Mouse (Mus musculus): ENCODE results near the gene Fry. TPM values are rescaled to one million over a fixed set of nuclear protein-coding genes. Genes with fewer than 3 reads are reported as not detected.

Fry gene
- total and polyA plus RNA-seq, 3 experiments, result 1.9 to 2.3 TPM; not detected in 1

- DNase-seq (ENCODE audit: low read depth, low spot score), result peak; percentile 27
- no peaks in the 10 kb centered on the region for H3K9me3 ChIP-seq (replicated peaks; ENCODE audit: insufficient read depth, low read length)
- H3K79me2 ChIP-seq (ENCODE audit: control insufficient read depth, insufficient read depth, low read length, poor library complexity), result no peaks in the 10 kb centered on the region
- peaks cover 0 to 5% of the 10 kb centered on the region in 2 experiments; a peak in 1 of 4 replicates for H3K36me3 ChIP-seq (ENCODE audit: control insufficient read depth in 1 of 2, insufficient read depth in 2 of 2, low read length in 2 of 2)
- peak; percentile 18; the same call in 1 of the 2 replicates for TF ChIP-seq SMC3 (IDR thresholded peaks at IDR 0.05; ENCODE audit: low read depth, low read length)
- peak; percentile 26 for TF ChIP-seq RAD21 (IDR thresholded peaks at IDR 0.05; ENCODE audit: low read depth, low read length)
- TF ChIP-seq MYB (IDR thresholded peaks at IDR 0.05; ENCODE audit: low read depth, low read length), result no peak
- peak; percentile 48 to 50 (median 48) for TF ChIP-seq CTCF (IDR thresholded peaks at IDR 0.05 in 2 of 3, conservative IDR thresholded peaks at IDR 0.05 in 1 of 3; ENCODE audit: control insufficient read depth in 1 of 3, insufficient read depth in 1 of 3, low read depth in 2 of 3, low read length in 3 of 3, poor library complexity in 1 of 3, severe bottlenecking in 1 of 3)
- H3K27ac ChIP-seq (ENCODE audit: control insufficient read depth, low read depth, low read length), result no peak overlapping the region
- H3K9ac ChIP-seq (ENCODE audit: control insufficient read depth, low read depth, low read length, poor library complexity, severe bottlenecking), result no peak overlapping the region
- no peaks in the 10 kb centered on the region for H3K27me3 ChIP-seq (ENCODE audit: control insufficient read depth in 1 of 2, insufficient read depth in 2 of 2, low read length in 2 of 2)
- H3K4me1 ChIP-seq (ENCODE audit: control insufficient read depth in 1 of 2, insufficient read depth in 2 of 2, low read length in 2 of 2), result peaks cover 0 to 2% of the 10 kb centered on the region in 2 experiments; a peak in 1 of 4 replicates
- no peak overlapping the region for H3K4me3 ChIP-seq (ENCODE audit: control insufficient read depth in 1 of 2, insufficient read depth in 1 of 2, low read depth in 2 of 2, low read length in 2 of 2)
These were observed 394.8 kb downstream of the Fry start for GRCm38 (mm10) chr5:150513264-150513663.

GRCm38 (mm10) chr5:150514027-150514426 is 395.6 kb downstream of the Fry start:
- no peak overlapping the region for H3K9ac ChIP-seq (ENCODE audit: control insufficient read depth, low read depth, low read length, poor library complexity, severe bottlenecking)
- no peak for DNase-seq (ENCODE audit: low read depth, low spot score)
- no peaks in the 10 kb centered on the region for H3K9me3 ChIP-seq (replicated peaks; ENCODE audit: insufficient read depth, low read length)
- no peak overlapping the region for H3K27ac ChIP-seq (ENCODE audit: control insufficient read depth, low read depth, low read length)
- H3K36me3 ChIP-seq (ENCODE audit: control insufficient read depth in 1 of 2, insufficient read depth in 2 of 2, low read length in 2 of 2), result peaks cover 0 to 5% of the 10 kb centered on the region in 2 experiments; a peak in 1 of 4 replicates
- no peak overlapping the region for H3K4me3 ChIP-seq (ENCODE audit: control insufficient read depth in 1 of 2, insufficient read depth in 1 of 2, low read depth in 2 of 2, low read length in 2 of 2)
- no peaks in the 10 kb centered on the region for H3K27me3 ChIP-seq (ENCODE audit: control insufficient read depth in 1 of 2, insufficient read depth in 2 of 2, low read length in 2 of 2)
- H3K4me1 ChIP-seq (ENCODE audit: control insufficient read depth in 1 of 2, insufficient read depth in 2 of 2, low read length in 2 of 2), result peaks cover 0 to 2% of the 10 kb centered on the region in 2 experiments; a peak in 1 of 4 replicates
- no peaks in the 10 kb centered on the region for H3K79me2 ChIP-seq (ENCODE audit: control insufficient read depth, insufficient read depth, low read length, poor library complexity)
- TF ChIP-seq MYB (IDR thresholded peaks at IDR 0.05; ENCODE audit: low read depth, low read length) (no peak), ZMIZ1 (IDR thresholded peaks at IDR 0.05; ENCODE audit: low read depth, low read length) (no peak), MAZ (IDR thresholded peaks at IDR 0.05; ENCODE audit: low read depth, low read length) (no peak), USF1 (IDR thresholded peaks at IDR 0.05; ENCODE audit: low read depth, low read length) (no peak), POLR2AphosphoS5 (IDR thresholded peaks at IDR 0.05; ENCODE audit: borderline replicate concordance, low read depth, low read length) (no peak), ZNF384 (IDR thresholded peaks at IDR 0.05; ENCODE audit: low read depth, low read length) (no peak), GATA1 (IDR thresholded peaks at IDR 0.05; ENCODE audit: low read depth, low read length) (no peak), E2F4 (IDR thresholded peaks at IDR 0.05; ENCODE audit: borderline replicate concordance, low read depth, low read length) (no peak), TBP (IDR thresholded peaks at IDR 0.05; ENCODE audit: low read depth, low read length) (no peak), NELFE (IDR thresholded peaks at IDR 0.05; ENCODE audit: low read depth, low read length) (no peak), MYC (IDR thresholded peaks at IDR 0.05; ENCODE audit: low read depth, low read length) (no peak), MAFK (IDR thresholded peaks at IDR 0.05; ENCODE audit: borderline replicate concordance, low read depth, low read length) (no peak)

GRCm38 (mm10) chr5:150518064-150518463 is 399.6 kb downstream of the Fry start, which contains the start of gene Zar1l:
Gene Zar1l (minus strand): TSS chr5:150518164.
- Histone ChIP-seq H3K9ac (ENCODE audit: control insufficient read depth, low read depth, low read length, poor library complexity, severe bottlenecking) (no peak within 1 kb of the TSS), H3K79me2 (ENCODE audit: control insufficient read depth, insufficient read depth, low read length, poor library complexity) (peaks cover 4% of the 10 kb centered on the region; the same call in 1 of the 2 replicates), H3K36me3 (ENCODE audit: control insufficient read depth in 1 of 2, insufficient read depth in 2 of 2, low read length in 2 of 2) (peaks cover 0 to 2% of the 10 kb centered on the region in 2 experiments; a peak in 1 of 4 replicates), H3K27me3 (ENCODE audit: control insufficient read depth in 1 of 2, insufficient read depth in 2 of 2, low read length in 2 of 2) (no peaks in the 10 kb centered on the region), H3K9me3 (replicated peaks; ENCODE audit: insufficient read depth, low read length) (no peaks in the 10 kb centered on the region), H3K4me3 (ENCODE audit: control insufficient read depth in 1 of 2, insufficient read depth in 1 of 2, low read depth in 2 of 2, low read length in 2 of 2) (no peak within 1 kb of the TSS), H3K4me1 (ENCODE audit: control insufficient read depth in 1 of 2, insufficient read depth in 2 of 2, low read length in 2 of 2) (no peaks in the 10 kb centered on the region), H3K27ac (ENCODE audit: control insufficient read depth, low read depth, low read length) (no peak within 1 kb of the TSS)
- DNase-seq (ENCODE audit: low read depth, low spot score), result no peak
- TF ChIP-seq EP300 (IDR thresholded peaks at IDR 0.05; ENCODE audit: low read depth in 1 of 2, low read length in 2 of 2), result no peak
- TF ChIP-seq MAFK (IDR thresholded peaks at IDR 0.05; ENCODE audit: borderline replicate concordance, low read depth, low read length), result no peak
- no peak for TF ChIP-seq ETS1 (IDR thresholded peaks at IDR 0.05; ENCODE audit: low read depth, low read length)
- no peak for TF ChIP-seq TAL1 (IDR thresholded peaks at IDR 0.05; ENCODE audit: low read length)
- no peak for TF ChIP-seq ZNF384 (IDR thresholded peaks at IDR 0.05; ENCODE audit: low read depth, low read length)
- TF ChIP-seq MEF2A (IDR thresholded peaks at IDR 0.05; ENCODE audit: extremely low read depth, insufficient replicate concordance, low read depth, low read length, poor library complexity, severe bottlenecking), result no peak
- no peak for TF ChIP-seq RAD21 (IDR thresholded peaks at IDR 0.05; ENCODE audit: low read depth, low read length)
- TF ChIP-seq ZC3H11A (IDR thresholded peaks at IDR 0.05; ENCODE audit: low read depth, low read length), result no peak
- no peak for TF ChIP-seq CTCF (IDR thresholded peaks at IDR 0.05 in 2 of 3, conservative IDR thresholded peaks at IDR 0.05 in 1 of 3; ENCODE audit: control insufficient read depth in 1 of 3, insufficient read depth in 1 of 3, low read depth in 2 of 3, low read length in 3 of 3, poor library complexity in 1 of 3, severe bottlenecking in 1 of 3)
